Mouse (Mus musculus): ENCODE measurements around the gene Ccdc141. TPM values are rescaled to one million over a fixed set of nuclear protein-coding genes. Genes with fewer than 3 reads are reported as not detected.

The Ccdc141 gene
- polyA plus RNA-seq, 1 experiment, result 3.8 TPM

- no peak overlapping the region for H3K27ac ChIP-seq (ENCODE audit: control insufficient read depth, insufficient read depth, low read length)
- TF ChIP-seq CTCF (IDR thresholded peaks at IDR 0.05; ENCODE audit: borderline replicate concordance, control insufficient read depth, extremely low read depth, insufficient read depth, low read length, poor library complexity) (no peak), POLR2A (IDR thresholded peaks at IDR 0.05; ENCODE audit: control insufficient read depth, extremely low read depth, insufficient read depth, low read length, poor library complexity) (no peak)
- no peak for DNase-seq
- WGBS, result 76% methylated on average over 6 of the region's 6 CpGs
- no peak overlapping the region for H3K4me3 ChIP-seq (ENCODE audit: control insufficient read depth, insufficient read depth, low read length)
- H3K36me3 ChIP-seq (ENCODE audit: control insufficient read depth, insufficient read depth, low read length), result no peaks in the 10 kb centered on the region
- H3K27me3 ChIP-seq (ENCODE audit: control insufficient read depth, insufficient read depth, low read length), result no peaks in the 10 kb centered on the region
- H3K4me1 ChIP-seq (replicated peaks; ENCODE audit: control insufficient read depth, insufficient read depth, low read length), result no peaks in the 10 kb centered on the region
These were observed 96.1 kb downstream of the Ccdc141 start for GRCm38 (mm10) chr2:77074373-77074772.

- Histone ChIP-seq H3K4me3 (ENCODE audit: control insufficient read depth, insufficient read depth, low read length) (no peak overlapping the region), H3K4me1 (replicated peaks; ENCODE audit: control insufficient read depth, insufficient read depth, low read length) (no peaks in the 10 kb centered on the region), H3K27ac (ENCODE audit: control insufficient read depth, insufficient read depth, low read length) (no peak overlapping the region), H3K27me3 (ENCODE audit: control insufficient read depth, insufficient read depth, low read length) (no peaks in the 10 kb centered on the region), H3K36me3 (ENCODE audit: control insufficient read depth, insufficient read depth, low read length) (no peaks in the 10 kb centered on the region)
- WGBS, result 81% methylated on average over 5 of the region's 5 CpGs
- no peak for DNase-seq
- TF ChIP-seq POLR2A (IDR thresholded peaks at IDR 0.05; ENCODE audit: control insufficient read depth, extremely low read depth, insufficient read depth, low read length, poor library complexity) (no peak), CTCF (IDR thresholded peaks at IDR 0.05; ENCODE audit: borderline replicate concordance, control insufficient read depth, extremely low read depth, insufficient read depth, low read length, poor library complexity) (no peak)
These were observed 96.5 kb downstream of the Ccdc141 start for GRCm38 (mm10) chr2:77073930-77074329.

- no peak overlapping the region for H3K27ac ChIP-seq (ENCODE audit: control insufficient read depth, insufficient read depth, low read length)
- no peak overlapping the region for H3K4me3 ChIP-seq (ENCODE audit: control insufficient read depth, insufficient read depth, low read length)
- no peaks in the 10 kb centered on the region for H3K27me3 ChIP-seq (ENCODE audit: control insufficient read depth, insufficient read depth, low read length)
- no peaks in the 10 kb centered on the region for H3K4me1 ChIP-seq (replicated peaks; ENCODE audit: control insufficient read depth, insufficient read depth, low read length)
- H3K36me3 ChIP-seq (ENCODE audit: control insufficient read depth, insufficient read depth, low read length), result no peaks in the 10 kb centered on the region
- 82% methylated on average over 6 of the region's 6 CpGs for WGBS
- no peak for DNase-seq
- TF ChIP-seq CTCF (IDR thresholded peaks at IDR 0.05; ENCODE audit: borderline replicate concordance, control insufficient read depth, extremely low read depth, insufficient read depth, low read length, poor library complexity), result no peak
- TF ChIP-seq POLR2A (IDR thresholded peaks at IDR 0.05; ENCODE audit: control insufficient read depth, extremely low read depth, insufficient read depth, low read length, poor library complexity), result no peak
These were observed 105.1 kb downstream of the Ccdc141 start for GRCm38 (mm10) chr2:77065294-77065693.

GRCm38 (mm10) chr2:77061871-77062270 lies 108.6 kb downstream of the Ccdc141 start:
- TF ChIP-seq CTCF (IDR thresholded peaks at IDR 0.05; ENCODE audit: borderline replicate concordance, control insufficient read depth, extremely low read depth, insufficient read depth, low read length, poor library complexity) (no peak), POLR2A (IDR thresholded peaks at IDR 0.05; ENCODE audit: control insufficient read depth, extremely low read depth, insufficient read depth, low read length, poor library complexity) (no peak)
- H3K27me3 ChIP-seq (ENCODE audit: control insufficient read depth, insufficient read depth, low read length), result no peaks in the 10 kb centered on the region
- peak; percentile 17 for DNase-seq

GRCm38 (mm10) chr2:77059596-77059995 lies 110.8 kb downstream of the Ccdc141 start:
- Histone ChIP-seq H3K4me1 (replicated peaks; ENCODE audit: control insufficient read depth, insufficient read depth, low read length) (no peaks in the 10 kb centered on the region), H3K4me3 (ENCODE audit: control insufficient read depth, insufficient read depth, low read length) (no peak overlapping the region), H3K27ac (ENCODE audit: control insufficient read depth, insufficient read depth, low read length) (no peak overlapping the region), H3K36me3 (ENCODE audit: control insufficient read depth, insufficient read depth, low read length) (no peaks in the 10 kb centered on the region), H3K27me3 (ENCODE audit: control insufficient read depth, insufficient read depth, low read length) (no peaks in the 10 kb centered on the region)
- WGBS, result 84% methylated on average over 8 of the region's 8 CpGs
- DNase-seq, result no peak
- no peak for TF ChIP-seq CTCF (IDR thresholded peaks at IDR 0.05; ENCODE audit: borderline replicate concordance, control insufficient read depth, extremely low read depth, insufficient read depth, low read length, poor library complexity)
- no peak for TF ChIP-seq POLR2A (IDR thresholded peaks at IDR 0.05; ENCODE audit: control insufficient read depth, extremely low read depth, insufficient read depth, low read length, poor library complexity)

More at GRCm38 (mm10) chr2:77061871-77062270, 108.6 kb downstream of the Ccdc141 start:
- Histone ChIP-seq H3K36me3 (ENCODE audit: control insufficient read depth, insufficient read depth, low read length) (no peaks in the 10 kb centered on the region), H3K27ac (ENCODE audit: control insufficient read depth, insufficient read depth, low read length) (no peak overlapping the region), H3K4me1 (replicated peaks; ENCODE audit: control insufficient read depth, insufficient read depth, low read length) (no peaks in the 10 kb centered on the region), H3K4me3 (ENCODE audit: control insufficient read depth, insufficient read depth, low read length) (no peak overlapping the region)
- 55% methylated on average over 3 of the region's 3 CpGs for WGBS

GRCm38 (mm10) chr2:77056367-77056766 lies 114.1 kb downstream of the Ccdc141 start:
- Histone ChIP-seq H3K27me3 (ENCODE audit: control insufficient read depth, insufficient read depth, low read length) (no peaks in the 10 kb centered on the region), H3K36me3 (ENCODE audit: control insufficient read depth, insufficient read depth, low read length) (no peaks in the 10 kb centered on the region), H3K4me3 (ENCODE audit: control insufficient read depth, insufficient read depth, low read length) (no peak overlapping the region), H3K4me1 (replicated peaks; ENCODE audit: control insufficient read depth, insufficient read depth, low read length) (no peaks in the 10 kb centered on the region), H3K27ac (ENCODE audit: control insufficient read depth, insufficient read depth, low read length) (no peak overlapping the region)
- DNase-seq, result no peak
- WGBS, result 86% methylated on average over 11 of the region's 11 CpGs
- TF ChIP-seq POLR2A (IDR thresholded peaks at IDR 0.05; ENCODE audit: control insufficient read depth, extremely low read depth, insufficient read depth, low read length, poor library complexity), result no peak
- no peak for TF ChIP-seq CTCF (IDR thresholded peaks at IDR 0.05; ENCODE audit: borderline replicate concordance, control insufficient read depth, extremely low read depth, insufficient read depth, low read length, poor library complexity)

GRCm38 (mm10) chr2:77042912-77043311 lies 127.5 kb downstream of the Ccdc141 start:
- H3K27ac ChIP-seq (ENCODE audit: control insufficient read depth, insufficient read depth, low read length), result no peak overlapping the region
- H3K4me1 ChIP-seq (replicated peaks; ENCODE audit: control insufficient read depth, insufficient read depth, low read length), result no peaks in the 10 kb centered on the region
- H3K4me3 ChIP-seq (ENCODE audit: control insufficient read depth, insufficient read depth, low read length), result no peak overlapping the region
- H3K27me3 ChIP-seq (ENCODE audit: control insufficient read depth, insufficient read depth, low read length), result no peaks in the 10 kb centered on the region
- no peak for DNase-seq
- TF ChIP-seq POLR2A (IDR thresholded peaks at IDR 0.05; ENCODE audit: control insufficient read depth, extremely low read depth, insufficient read depth, low read length, poor library complexity), result no peak
- no peak for TF ChIP-seq CTCF (IDR thresholded peaks at IDR 0.05; ENCODE audit: borderline replicate concordance, control insufficient read depth, extremely low read depth, insufficient read depth, low read length, poor library complexity)
- H3K36me3 ChIP-seq (ENCODE audit: control insufficient read depth, insufficient read depth, low read length), result no peaks in the 10 kb centered on the region
- WGBS, result 88% methylated on average over 3 of the region's 3 CpGs
